Mouse (Mus musculus): Measurements from ENCODE around the gene Tiam1. TPM values are rescaled to one million over a fixed set of nuclear protein-coding genes. Genes with fewer than 3 reads are reported as not detected.

Tiam1 gene
- polyA plus RNA-seq, 2 experiments, result 1.6 to 4.2 TPM

GRCm38 (mm10) chr16:89777450-89777849 is 366.1 kb downstream of the Tiam1 start:
- no peak for ATAC-seq (ENCODE audit: insufficient read depth)
- Histone ChIP-seq H3K27me3 (ENCODE audit: control insufficient read depth, insufficient read depth, low read length) (no peaks in the 10 kb centered on the region), H3K4me2 (ENCODE audit: low read depth) (no peak overlapping the region), H3K4me1 (replicated peaks; ENCODE audit: control insufficient read depth in 2 of 2, insufficient read depth in 2 of 2, low read length in 1 of 2) (no peaks in the 10 kb centered on the region), H3K4me3 (ENCODE audit: insufficient read depth in 1 of 2, low read depth in 2 of 2, low read length in 2 of 2) (no peak overlapping the region), H3K36me3 (replicated peaks; ENCODE audit: control insufficient read depth, insufficient read depth, low read depth) (no peaks in the 10 kb centered on the region), H3K9me3 (ENCODE audit: control insufficient read depth, low read length) (no peaks in the 10 kb centered on the region), H3K9ac (replicated peaks) (no peak overlapping the region), H3K27ac (no peak overlapping the region)
- TF ChIP-seq CTCF (IDR thresholded peaks at IDR 0.05; ENCODE audit: low read depth) (no peak), EP300 (IDR thresholded peaks at IDR 0.05; ENCODE audit: low read depth) (no peak)
- DNase-seq (ENCODE audit: low read depth in 3 of 3, low spot score in 3 of 3), result no peak
- 49% methylated on average over 2 of the region's 2 CpGs for WGBS (ENCODE audit: insufficient replicate concordance)

- H3K4me1 ChIP-seq (replicated peaks; ENCODE audit: control insufficient read depth in 2 of 2, insufficient read depth in 2 of 2, low read length in 1 of 2), result no peaks in the 10 kb centered on the region
- no peaks in the 10 kb centered on the region for H3K9me3 ChIP-seq (ENCODE audit: control insufficient read depth, low read length)
- no peak for TF ChIP-seq EP300 (IDR thresholded peaks at IDR 0.05; ENCODE audit: low read depth)
- TF ChIP-seq CTCF (IDR thresholded peaks at IDR 0.05; ENCODE audit: low read depth), result no peak
- no peak for DNase-seq (ENCODE audit: low read depth in 3 of 3, low spot score in 3 of 3)
- 35% methylated on average over 10 of the region's 10 CpGs for WGBS (ENCODE audit: insufficient replicate concordance)
- H3K36me3 ChIP-seq (replicated peaks; ENCODE audit: control insufficient read depth, insufficient read depth, low read depth), result no peaks in the 10 kb centered on the region
- H3K27ac ChIP-seq, result no peak overlapping the region
- no peak overlapping the region for H3K9ac ChIP-seq (replicated peaks)
- H3K4me3 ChIP-seq (ENCODE audit: insufficient read depth in 1 of 2, low read depth in 2 of 2, low read length in 2 of 2), result no peak overlapping the region
- no peak for ATAC-seq (ENCODE audit: insufficient read depth)
- no peaks in the 10 kb centered on the region for H3K27me3 ChIP-seq (ENCODE audit: control insufficient read depth, insufficient read depth, low read length)
- H3K4me2 ChIP-seq (ENCODE audit: low read depth), result peak overlapping the region; percentile 57
These were observed 369.0 kb downstream of the Tiam1 start for GRCm38 (mm10) chr16:89774553-89774913.

GRCm38 (mm10) chr16:89773657-89774552 is 369.7 kb downstream of the Tiam1 start:
- H3K27ac ChIP-seq, result no peak overlapping the region
- no peaks in the 10 kb centered on the region for H3K36me3 ChIP-seq (replicated peaks; ENCODE audit: control insufficient read depth, insufficient read depth, low read depth)
- no peak for TF ChIP-seq EP300 (IDR thresholded peaks at IDR 0.05; ENCODE audit: low read depth)
- peak; percentile 85 for TF ChIP-seq CTCF (IDR thresholded peaks at IDR 0.05; ENCODE audit: low read depth)
- no peak overlapping the region for H3K9ac ChIP-seq (replicated peaks)
- ATAC-seq (ENCODE audit: insufficient read depth), result peak; percentile 64
- peak overlapping the region; percentile 57 for H3K4me2 ChIP-seq (ENCODE audit: low read depth)
- H3K27me3 ChIP-seq (ENCODE audit: control insufficient read depth, insufficient read depth, low read length), result no peaks in the 10 kb centered on the region
- H3K4me1 ChIP-seq (replicated peaks; ENCODE audit: control insufficient read depth in 2 of 2, insufficient read depth in 2 of 2, low read length in 1 of 2), result no peaks in the 10 kb centered on the region
- WGBS (ENCODE audit: insufficient replicate concordance), result 9% methylated on average over 30 of the region's 30 CpGs
- DNase-seq (ENCODE audit: low read depth in 3 of 3, low spot score in 3 of 3), result peak in 2 of 3 experiments; percentile 36 to 47
- no peaks in the 10 kb centered on the region for H3K9me3 ChIP-seq (ENCODE audit: control insufficient read depth, low read length)
- peak overlapping the region; percentile 15 to 39 for H3K4me3 ChIP-seq (ENCODE audit: insufficient read depth in 1 of 2, low read depth in 2 of 2, low read length in 2 of 2)

GRCm38 (mm10) chr16:89765919-89766318 is 377.6 kb downstream of the Tiam1 start:
- TF ChIP-seq CTCF (IDR thresholded peaks at IDR 0.05; ENCODE audit: low read depth) (no peak), EP300 (IDR thresholded peaks at IDR 0.05; ENCODE audit: low read depth) (no peak)

GRCm38 (mm10) chr16:89765470-89765869 is 378.1 kb downstream of the Tiam1 start:
- WGBS (ENCODE audit: insufficient replicate concordance), result 8% methylated on average over 8 of the region's 8 CpGs
- Histone ChIP-seq H3K9ac (replicated peaks) (no peak overlapping the region), H3K27me3 (ENCODE audit: control insufficient read depth, insufficient read depth, low read length) (no peaks in the 10 kb centered on the region), H3K36me3 (replicated peaks; ENCODE audit: control insufficient read depth, insufficient read depth, low read depth) (no peaks in the 10 kb centered on the region), H3K4me3 (ENCODE audit: insufficient read depth in 1 of 2, low read depth in 2 of 2, low read length in 2 of 2) (no peak overlapping the region), H3K27ac (no peak overlapping the region), H3K4me1 (replicated peaks; ENCODE audit: control insufficient read depth in 2 of 2, insufficient read depth in 2 of 2, low read length in 1 of 2) (no peaks in the 10 kb centered on the region), H3K9me3 (ENCODE audit: control insufficient read depth, low read length) (no peaks in the 10 kb centered on the region), H3K4me2 (ENCODE audit: low read depth) (no peak overlapping the region)
- TF ChIP-seq EP300 (IDR thresholded peaks at IDR 0.05; ENCODE audit: low read depth) (no peak), CTCF (IDR thresholded peaks at IDR 0.05; ENCODE audit: low read depth) (peak; percentile 39; the same call in 1 of the 2 replicates)
- ATAC-seq (ENCODE audit: insufficient read depth), result no peak
- DNase-seq (ENCODE audit: low read depth in 3 of 3, low spot score in 3 of 3), result no peak

More at GRCm38 (mm10) chr16:89765919-89766318, 377.6 kb downstream of the Tiam1 start:
- WGBS (ENCODE audit: insufficient replicate concordance), result 70% methylated on average over 11 of the region's 11 CpGs
- H3K27ac ChIP-seq, result no peak overlapping the region
- H3K4me1 ChIP-seq (replicated peaks; ENCODE audit: control insufficient read depth in 2 of 2, insufficient read depth in 2 of 2, low read length in 1 of 2), result no peaks in the 10 kb centered on the region
- no peaks in the 10 kb centered on the region for H3K9me3 ChIP-seq (ENCODE audit: control insufficient read depth, low read length)
- no peak for ATAC-seq (ENCODE audit: insufficient read depth)
- H3K4me3 ChIP-seq (ENCODE audit: insufficient read depth in 1 of 2, low read depth in 2 of 2, low read length in 2 of 2), result no peak overlapping the region
- no peak for DNase-seq (ENCODE audit: low read depth in 3 of 3, low spot score in 3 of 3)
- H3K36me3 ChIP-seq (replicated peaks; ENCODE audit: control insufficient read depth, insufficient read depth, low read depth), result no peaks in the 10 kb centered on the region
- no peaks in the 10 kb centered on the region for H3K27me3 ChIP-seq (ENCODE audit: control insufficient read depth, insufficient read depth, low read length)
- H3K9ac ChIP-seq (replicated peaks), result no peak overlapping the region
- H3K4me2 ChIP-seq (ENCODE audit: low read depth), result no peak overlapping the region

Measured in liver, embryonic 14.5 days (tissue).